Comparison of ENCODE assay signal across 16 mouse cellular contexts in genomic region chr2:146553701-146554100, GRCm38 (mm10). TPM values are rescaled to one million over a fixed set of nuclear protein-coding genes. Genes with fewer than 3 reads are reported as not detected.
DNase-seq lines count a peak whose midpoint lies in the region; ATAC-seq and TF ChIP-seq lines count a peak whose summit lies in the region.
"Had no signal": no experiment of that assay in that cellular context is flagged by ENCODE, and none has a peak within 500 bp of the region (broad histone marks: within the 10 kb centered on the region; RNA-seq: fewer than 3 reads in every experiment).

No protein-coding gene starts in this region.

- no peak for TF ChIP-seq POLR2A in brain, embryonic 14.5 days (IDR thresholded peaks at IDR 0.05; ENCODE audit: borderline replicate concordance, extremely low read depth, insufficient read depth, insufficient read length, poor library complexity, severe bottlenecking)
- TF ChIP-seq POLR2A in thymus, adult 2 months (IDR thresholded peaks at IDR 0.05; ENCODE audit: control insufficient read depth, extremely low read depth, insufficient read depth, low read length, poor library complexity): no peak

- 77% methylated on average over 2 of the region's 2 CpGs for WGBS in thymus, adult 2 months

- TF ChIP-seq CTCF in brain, embryonic 14.5 days (IDR thresholded peaks at IDR 0.05; ENCODE audit: borderline replicate concordance, extremely low read depth, insufficient read depth, insufficient read length): no peak
- no peak for TF ChIP-seq CTCF in thymus, adult 2 months (IDR thresholded peaks at IDR 0.05; ENCODE audit: borderline replicate concordance, control insufficient read depth, extremely low read depth, insufficient read depth, low read length, poor library complexity)

- H3K4me3 ChIP-seq in megakaryocyte, embryonic 14.5 days (replicated peaks): peak overlapping the region; percentile 34
- H3K4me3 ChIP-seq in thymus, adult 2 months (ENCODE audit: control insufficient read depth, insufficient read depth, low read length): no peak overlapping the region
- H3K4me3 ChIP-seq: kidney, embryonic 15.5 days; liver, embryonic 13.5 days; stomach, embryonic 15.5 days had no signal

- no peaks in the 10 kb centered on the region for H3K9me3 ChIP-seq in megakaryocyte, embryonic 14.5 days
- H3K9me3 ChIP-seq: kidney, embryonic 15.5 days; liver, embryonic 13.5 days; stomach, embryonic 15.5 days had no signal

- no peak overlapping the region for H3K27ac ChIP-seq in thymus, adult 2 months (ENCODE audit: control insufficient read depth, insufficient read depth, low read length)
- H3K27ac ChIP-seq: kidney, embryonic 15.5 days; liver, embryonic 13.5 days; stomach, embryonic 15.5 days had no signal

- ATAC-seq in megakaryocyte, adult 5-6 weeks (ENCODE audit: poor library complexity, severe bottlenecking): no peak
- ATAC-seq: forebrain, embryonic 16.5 days had no signal

- no peaks in the 10 kb centered on the region for H3K27me3 ChIP-seq in megakaryocyte, embryonic 14.5 days (replicated peaks)
- H3K27me3 ChIP-seq in thymus, adult 2 months (ENCODE audit: control insufficient read depth, insufficient read depth, low read length): no peaks in the 10 kb centered on the region
- H3K27me3 ChIP-seq: kidney, embryonic 15.5 days; liver, embryonic 13.5 days; stomach, embryonic 15.5 days had no signal

- peak; percentile 12 to 46 for DNase-seq in frontal cortex, adult 2 months (ENCODE audit: extremely low spot score in 1 of 2, low spot score in 1 of 2)
- DNase-seq in frontal cortex, postnatal 25 days (ENCODE audit: low spot score in 2 of 2): no peak
- peak; percentile 9 for DNase-seq in brain, embryonic 14.5 days (ENCODE audit: low read depth)
- peak; percentile 25 to 26 for DNase-seq in right cerebral cortex, postnatal 10 days (ENCODE audit: low spot score in 2 of 2)
- no peak for DNase-seq in thymus, adult 2 months
- no peak for DNase-seq in cerebellum, adult 9-11 months
- DNase-seq: B cell, adult 2 months; cerebellum, postnatal 10 days; gastrocnemius, postnatal 36 days; liver, embryonic 13.5 days; thymus, postnatal 25 days had no signal

- H3K4me1 ChIP-seq in megakaryocyte, embryonic 14.5 days: peaks cover 29% of the 10 kb centered on the region
- H3K4me1 ChIP-seq in thymus, adult 2 months (replicated peaks; ENCODE audit: control insufficient read depth, insufficient read depth, low read length): no peaks in the 10 kb centered on the region
- H3K4me1 ChIP-seq: liver, embryonic 13.5 days had no signal

- H3K36me3 ChIP-seq in megakaryocyte, embryonic 14.5 days (replicated peaks; ENCODE audit: low read length): no peaks in the 10 kb centered on the region
- H3K36me3 ChIP-seq in thymus, adult 2 months (ENCODE audit: control insufficient read depth, insufficient read depth, low read length): no peaks in the 10 kb centered on the region
- H3K36me3 ChIP-seq: kidney, embryonic 15.5 days; liver, embryonic 13.5 days; stomach, embryonic 15.5 days had no signal

RNA-seq across cellular contexts. Expression of gene Ralgapa2, which starts 41.6 kb away (rescaled TPM):
- 11.6 and 11.9 TPM in 2 replicates for polyA plus RNA-seq in frontal cortex, adult 2 months (2012; rRNA removed)
- polyA plus RNA-seq in megakaryocyte, embryonic 14.5 days (2012; ENCODE audit: insufficient read depth, low replicate concordance): 1.8 and 2.3 TPM in 2 replicates
- 13.3 and 17.0 TPM in 2 replicates for total RNA-seq in megakaryocyte, adult 5-6 weeks (2015)
- 9.3 and 10.7 TPM in 2 replicates for total RNA-seq in megakaryocyte, adult 5-6 weeks (2017)
- polyA plus RNA-seq in brain, embryonic 14.5 days (2012; rRNA removed): 10.6 and 14.5 TPM in 2 replicates
- 15.0 and 17.8 TPM in 2 replicates for polyA plus RNA-seq in thymus, adult 2 months (2012; rRNA removed)

Comparison
In these comparisons a context has a peak if more than half of its experiments do, and no peak if none do; other contexts are left out.
1. DNase-seq: peak in frontal cortex, adult 2 months (2 of 2), brain, embryonic 14.5 days (single experiment) and right cerebral cortex, postnatal 10 days (2 of 2); none in frontal cortex, postnatal 25 days (0 of 2), thymus, adult 2 months (single experiment) and cerebellum, adult 9-11 months (single experiment).